Mouse (Mus musculus) embryonic fibroblast, embryonic 13.5 days (primary cell): ENCODE results near the gene Tnpo3.

Source experiments
- CTCF ChIP-seq: IDR thresholded peaks from 2 replicates; pipeline ENCODE4 v1.5.1; 2011; ENCODE audit warnings: mild to moderate bottlenecking, control low read depth, low read length, moderate library complexity, borderline replicate concordance; ENCODE audit not compliant: insufficient read depth
- POLR2A ChIP-seq: IDR thresholded peaks from 2 replicates; pipeline ENCODE4 v1.6.1; 2011; ENCODE audit warnings: low read depth, mild to moderate bottlenecking, control low read depth, low read length, moderate library complexity

DNA sequence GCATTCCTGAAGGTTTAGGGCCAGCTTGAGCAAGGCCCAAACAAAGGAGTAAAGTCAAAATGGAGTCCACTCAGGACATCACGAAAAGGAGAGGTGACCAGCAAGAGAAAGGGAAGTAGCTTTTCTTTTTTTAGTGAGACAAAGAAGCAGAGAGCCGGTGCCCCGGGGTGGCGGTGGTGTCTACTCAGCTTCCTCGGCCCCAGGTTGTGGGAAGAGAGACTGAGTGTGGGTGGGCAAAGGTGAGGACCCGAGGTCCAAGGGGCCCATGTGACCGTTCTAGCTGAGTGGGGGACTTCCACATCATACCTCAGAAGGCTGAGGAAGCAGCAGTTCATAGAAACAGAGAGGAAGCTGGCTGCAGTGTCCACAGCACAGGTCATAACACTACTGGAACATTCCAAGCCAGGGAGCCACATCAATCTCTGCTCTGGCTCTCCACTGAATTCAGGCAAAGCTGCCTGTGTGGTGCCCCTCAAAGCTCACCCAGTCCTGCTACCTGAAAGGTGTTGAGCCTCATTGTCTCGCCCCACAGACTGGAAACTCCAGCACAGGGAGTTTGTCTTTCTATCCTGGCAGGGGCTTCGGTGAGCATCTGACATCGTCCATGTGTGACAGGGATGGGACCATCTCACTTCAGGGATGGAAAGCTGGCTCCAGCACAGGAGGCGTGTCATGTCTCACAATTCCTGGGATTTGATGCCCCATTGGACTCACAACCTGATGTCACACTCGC is 86.2 kb downstream of the Tnpo3 start:
- TF ChIP-seq CTCF (no peak), POLR2A (no peak)
